Mouse (Mus musculus) 3T3-L1 (cell line): ENCODE measurements around the gene 2900026A02Rik.

Source experiments
- DNase-seq: peaks from one replicate; pipeline ENCODE4 v3.0.0-alpha.2; 2015; ENCODE audit warnings: low read depth, low spot score

2900026A02Rik gene

GRCm38 (mm10) chr5:113043531-113043930, 177.5 kb downstream of the 2900026A02Rik start:
- DNase-seq, result no peak

GRCm38 (mm10) chr5:113041567-113042071, 179.4 kb downstream of the 2900026A02Rik start:
- no peak for DNase-seq

- no peak for DNase-seq
These were observed 180.3 kb downstream of the 2900026A02Rik start for GRCm38 (mm10) chr5:113040776-113041175.

GRCm38 (mm10) chr5:113038601-113039000, 182.4 kb downstream of the 2900026A02Rik start:
- no peak for DNase-seq
